Mouse (Mus musculus) hindbrain, embryonic 10.5 days (tissue): ENCODE results near the gene Elovl7. TPM values are rescaled to one million over a fixed set of nuclear protein-coding genes. Genes with fewer than 3 reads are reported as not detected.

Experiments used
- DNase-seq: peaks from one replicate; pipeline ENCODE4 v3.0.0-alpha.2; 2017; ENCODE audit warnings: low spot score
- H3K27ac ChIP-seq: fragments of 300-500 bp; sonication (generic); 2 replicates; pipeline ENCODE4 v1.5.1; 2016; ENCODE audit warnings: mild to moderate bottlenecking, moderate library complexity
- H3K27me3 ChIP-seq: fragments of 300-500 bp; sonication (generic); 2 replicates; pipeline ENCODE4 v1.6.1; 2016; ENCODE audit warnings: mild to moderate bottlenecking; ENCODE audit not compliant: poor library complexity, insufficient read depth, severe bottlenecking
- H3K36me3 ChIP-seq: fragments of 300-500 bp; sonication (generic); 2 replicates; pipeline ENCODE4 v1.6.1; 2016; ENCODE audit warnings: mild to moderate bottlenecking, moderate library complexity
- H3K4me1 ChIP-seq: fragments of 300-500 bp; sonication (generic); replicated peaks from 2 replicates; pipeline ENCODE4 v1.6.1; 2016; ENCODE audit warnings: mild to moderate bottlenecking
- H3K4me3 ChIP-seq: fragments of 300-500 bp; sonication (generic); 2 replicates; pipeline ENCODE4 v1.5.1; 2016; ENCODE audit warnings: mild to moderate bottlenecking, moderate library complexity
- H3K9me3 ChIP-seq: fragments of 300-500 bp; sonication (generic); 2 replicates; pipeline ENCODE4 v1.6.1; 2016; ENCODE audit warnings: mild to moderate bottlenecking, moderate library complexity
- WGBS: fragments of 180-500 bp; shearing (Covaris S2); methylation state at CpG from one replicate; pipeline ENCODE4 v1.1.7; 2016; 5-methylcytosine and 5-hydroxymethylcytosine counted together
- polyA plus RNA-seq: library from polyadenylated mRNA; unstranded; fragments of >200 nt; fragmentation: Nextera tagmentation; extraction: Ambion mirVana; gene quantifications from 2 replicates; pipeline ENCODE4 v1.2.1, GENCODE M21; 2016

Elovl7 gene
- polyA plus RNA-seq, 1 experiment from 2014 or later = 1.1 TPM

- 95% methylated on average over 8 of the region's 8 CpGs for WGBS
- Histone ChIP-seq H3K27ac (no peak overlapping the region), H3K36me3 (peaks cover 17% of the 10 kb centered on the region), H3K9me3 (no peaks in the 10 kb centered on the region), H3K4me1 (peaks cover 22% of the 10 kb centered on the region), H3K4me3 (no peak overlapping the region), H3K27me3 (no peaks in the 10 kb centered on the region)
- DNase-seq = no peak
These were observed 104.8 kb downstream of the Elovl7 start for GRCm38 (mm10) chr13:108319028-108319427.

GRCm38 (mm10) chr13:108320216-108320615, 106.0 kb downstream of the Elovl7 start:
- no peaks in the 10 kb centered on the region for H3K27me3 ChIP-seq
- 92% methylated on average over 8 of the region's 8 CpGs for WGBS
- no peak overlapping the region for H3K27ac ChIP-seq
- H3K4me3 ChIP-seq = no peak overlapping the region
- no peak for DNase-seq
- H3K36me3 ChIP-seq = peaks cover 29% of the 10 kb centered on the region
- peaks cover 20% of the 10 kb centered on the region for H3K4me1 ChIP-seq
- H3K9me3 ChIP-seq = no peaks in the 10 kb centered on the region

- Histone ChIP-seq H3K4me1 (peaks cover 4% of the 10 kb centered on the region), H3K27ac (no peak overlapping the region), H3K9me3 (no peaks in the 10 kb centered on the region), H3K36me3 (peaks cover 51% of the 10 kb centered on the region), H3K27me3 (no peaks in the 10 kb centered on the region), H3K4me3 (no peak overlapping the region)
- 92% methylated on average over 2 of the region's 2 CpGs for WGBS
- DNase-seq = no peak
These were observed 108.3 kb downstream of the Elovl7 start for GRCm38 (mm10) chr13:108322466-108322865.

- DNase-seq = no peak
- Histone ChIP-seq H3K9me3 (no peaks in the 10 kb centered on the region), H3K4me3 (no peak overlapping the region), H3K27me3 (no peaks in the 10 kb centered on the region), H3K36me3 (peaks cover 55% of the 10 kb centered on the region), H3K27ac (no peak overlapping the region), H3K4me1 (no peaks in the 10 kb centered on the region)
- 93% methylated on average over 2 of the region's 2 CpGs for WGBS
These were observed 109.1 kb downstream of the Elovl7 start for GRCm38 (mm10) chr13:108323317-108323716.

- Histone ChIP-seq H3K27ac (no peak overlapping the region), H3K4me1 (no peaks in the 10 kb centered on the region), H3K9me3 (no peaks in the 10 kb centered on the region), H3K4me3 (no peak overlapping the region), H3K27me3 (no peaks in the 10 kb centered on the region), H3K36me3 (peaks cover 60% of the 10 kb centered on the region)
- WGBS = 92% methylated on average over 22 of the region's 22 CpGs
- no peak for DNase-seq
These were observed 109.9 kb downstream of the Elovl7 start for GRCm38 (mm10) chr13:108323866-108324829.

- no peaks in the 10 kb centered on the region for H3K9me3 ChIP-seq
- H3K36me3 ChIP-seq = peaks cover 56% of the 10 kb centered on the region
- no peaks in the 10 kb centered on the region for H3K4me1 ChIP-seq
- no peak overlapping the region for H3K4me3 ChIP-seq
- H3K27me3 ChIP-seq = no peaks in the 10 kb centered on the region
- no peak for DNase-seq
- H3K27ac ChIP-seq = no peak overlapping the region
- 90% methylated on average over 5 of the region's 5 CpGs for WGBS
These were observed 111.7 kb downstream of the Elovl7 start for GRCm38 (mm10) chr13:108325871-108326270.

GRCm38 (mm10) chr13:108326351-108326750, 112.1 kb downstream of the Elovl7 start:
- DNase-seq = no peak
- WGBS = 94% methylated on average over 10 of the region's 10 CpGs
- peaks cover 54% of the 10 kb centered on the region for H3K36me3 ChIP-seq

GRCm38 (mm10) chr13:108327047-108327446, 112.8 kb downstream of the Elovl7 start:
- no peaks in the 10 kb centered on the region for H3K4me1 ChIP-seq
- H3K36me3 ChIP-seq = peaks cover 60% of the 10 kb centered on the region
- no peak overlapping the region for H3K27ac ChIP-seq
- DNase-seq = no peak
- no peaks in the 10 kb centered on the region for H3K27me3 ChIP-seq
- H3K4me3 ChIP-seq = no peak overlapping the region
- H3K9me3 ChIP-seq = no peaks in the 10 kb centered on the region
- 90% methylated on average over 7 of the region's 7 CpGs for WGBS

More at GRCm38 (mm10) chr13:108326351-108326750, 112.1 kb downstream of the Elovl7 start:
- Histone ChIP-seq H3K27ac (no peak overlapping the region), H3K27me3 (no peaks in the 10 kb centered on the region), H3K9me3 (no peaks in the 10 kb centered on the region), H3K4me1 (no peaks in the 10 kb centered on the region), H3K4me3 (no peak overlapping the region)

- no peak overlapping the region for H3K4me3 ChIP-seq
- no peaks in the 10 kb centered on the region for H3K9me3 ChIP-seq
- H3K27ac ChIP-seq = no peak overlapping the region
- peaks cover 70% of the 10 kb centered on the region for H3K36me3 ChIP-seq
- DNase-seq = no peak
- no peaks in the 10 kb centered on the region for H3K4me1 ChIP-seq
- 94% methylated on average over 21 of the region's 21 CpGs for WGBS
- H3K27me3 ChIP-seq = no peaks in the 10 kb centered on the region
These were observed 114.4 kb downstream of the Elovl7 start for GRCm38 (mm10) chr13:108328406-108329180.

GRCm38 (mm10) chr13:108329693-108330092, 115.5 kb downstream of the Elovl7 start:
- no peaks in the 10 kb centered on the region for H3K27me3 ChIP-seq
- H3K27ac ChIP-seq = no peak overlapping the region
- no peak for DNase-seq
- peaks cover 65% of the 10 kb centered on the region for H3K36me3 ChIP-seq
- 78% methylated on average over 3 of the region's 3 CpGs for WGBS
- H3K9me3 ChIP-seq = no peaks in the 10 kb centered on the region
- H3K4me1 ChIP-seq = no peaks in the 10 kb centered on the region
- no peak overlapping the region for H3K4me3 ChIP-seq
